Mouse (Mus musculus) stomach, postnatal 0 days (tissue): Measurements from ENCODE around the gene Dync1i2.

Source experiments
- CTCF ChIP-seq: IDR thresholded peaks from 2 replicates; pipeline ENCODE4 v1.5.1; 2016; ENCODE audit warnings: antibody characterized with exemption, low read depth, mild to moderate bottlenecking, moderate library complexity
- EP300 ChIP-seq: optimal IDR thresholded peaks from 2 replicates; pipeline ENCODE3; 2016; ENCODE audit warnings: antibody characterized with exemption

GRCm38 (mm10) chr2:71201886-71202285 lies 9.6 kb upstream of the Dync1i2 start:
- no peak for TF ChIP-seq EP300
- no peak for TF ChIP-seq CTCF
